Mouse (Mus musculus): ENCODE results near the gene Uba6.

DNA sequence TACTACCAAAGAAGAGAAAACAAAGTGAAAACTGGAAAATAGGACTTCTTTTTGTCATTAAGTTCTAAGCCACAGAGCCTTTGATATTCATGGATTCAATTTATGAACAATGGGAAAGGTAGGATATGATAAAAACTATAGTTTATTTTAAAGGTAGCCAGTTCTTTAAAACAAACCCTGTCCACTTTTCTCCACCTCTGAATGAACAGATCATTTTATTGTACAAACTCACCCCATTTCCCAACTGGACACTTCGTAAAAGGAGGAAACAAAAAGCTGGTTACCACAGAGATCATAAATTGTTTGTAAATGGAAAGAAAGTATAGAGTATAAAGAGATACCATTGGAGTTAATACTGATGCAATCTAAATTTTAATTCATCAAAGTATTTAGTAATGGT lies 61.5 kb downstream of the Uba6 start:
- TF ChIP-seq MAX (IDR thresholded peaks at IDR 0.05; ENCODE audit: low read length): no peak
- TF ChIP-seq MXI1 (IDR thresholded peaks at IDR 0.05; ENCODE audit: low read depth, low read length): no peak
- TF ChIP-seq KAT2A (IDR thresholded peaks at IDR 0.05; ENCODE audit: insufficient replicate concordance, low read length): no peak
- TF ChIP-seq MAZ (IDR thresholded peaks at IDR 0.05; ENCODE audit: low read depth, low read length): no peak
- no peak for TF ChIP-seq NELFE (IDR thresholded peaks at IDR 0.05; ENCODE audit: low read depth, low read length)
- TF ChIP-seq MYC (IDR thresholded peaks at IDR 0.05; ENCODE audit: low read depth, low read length): no peak
- no peak for TF ChIP-seq CHD2 (IDR thresholded peaks at IDR 0.05; ENCODE audit: low read length)
- no peak for TF ChIP-seq PAX5 (IDR thresholded peaks at IDR 0.05; ENCODE audit: low read length)

All from CH12.LX (cell line).